Mouse (Mus musculus): ENCODE data around the gene Pxk. TPM values are rescaled to one million over a fixed set of nuclear protein-coding genes. Genes with fewer than 3 reads are reported as not detected.
"Not testable (repeated sequence)": the region's sequence is repeated elsewhere in the genome, so short reads cannot be mapped to it uniquely, and the experiment has no call there.

Pxk gene
- polyA plus RNA-seq, 1 experiment from 2014 or later, result 15.5 TPM

DNA sequence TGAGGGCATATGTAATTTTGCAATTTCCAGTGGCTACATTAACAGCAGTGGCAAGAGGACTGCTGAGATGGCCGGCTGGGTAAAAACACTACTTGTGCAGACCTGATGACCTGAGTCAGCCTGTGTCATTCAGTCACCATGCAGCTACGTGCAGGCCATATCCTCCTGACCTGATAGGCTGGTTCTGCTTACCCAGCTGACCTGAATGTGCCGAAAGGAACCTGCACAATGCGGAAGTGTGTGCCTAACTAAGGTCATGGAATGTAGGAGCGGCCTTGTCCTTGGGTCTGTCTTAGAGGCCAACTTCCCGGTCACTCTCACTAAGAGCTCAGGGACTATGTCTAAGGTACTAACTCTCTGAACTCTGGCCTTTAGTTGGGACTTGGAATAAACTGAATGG, 13.5 kb downstream of the Pxk start:
- no peak overlapping the region for H3K27ac ChIP-seq
- H3K4me3 ChIP-seq, result no peak overlapping the region
- WGBS, result 91% methylated on average over 6 of the region's 6 CpGs
- no peaks in the 10 kb centered on the region for H3K36me3 ChIP-seq (replicated peaks)
- no peaks in the 10 kb centered on the region for H3K4me1 ChIP-seq
- no peaks in the 10 kb centered on the region for H3K9me3 ChIP-seq
- no peaks in the 10 kb centered on the region for H3K27me3 ChIP-seq (ENCODE audit: poor library complexity, severe bottlenecking)
- no peak for DNase-seq (ENCODE audit: extremely low spot score, low spot score)

DNA sequence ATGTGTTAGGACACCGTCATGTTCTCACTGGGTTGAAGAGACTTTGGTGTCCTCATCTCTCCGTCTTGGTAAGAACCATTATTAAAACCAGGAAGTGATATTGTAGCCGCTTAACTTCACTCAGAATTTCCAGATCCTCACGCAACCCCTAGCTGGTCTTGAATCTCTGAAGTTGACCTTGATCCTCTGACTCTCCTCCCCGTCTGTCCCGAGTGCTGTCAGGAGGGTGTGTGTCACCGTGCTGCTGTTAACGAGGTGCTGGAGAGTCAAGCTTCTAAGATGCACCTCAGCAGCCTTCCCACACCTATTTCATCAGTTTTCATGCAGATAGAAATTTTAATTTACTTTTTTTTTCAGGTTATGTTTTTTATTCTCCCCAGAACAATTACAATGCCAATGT, 14.0 kb downstream of the Pxk start:
- Histone ChIP-seq H3K9me3 (no peaks in the 10 kb centered on the region), H3K36me3 (replicated peaks) (no peaks in the 10 kb centered on the region), H3K4me3 (no peak overlapping the region), H3K27ac (no peak overlapping the region), H3K4me1 (no peaks in the 10 kb centered on the region), H3K27me3 (ENCODE audit: poor library complexity, severe bottlenecking) (no peaks in the 10 kb centered on the region)
- 91% methylated on average over 8 of the region's 8 CpGs for WGBS
- no peak for DNase-seq (ENCODE audit: extremely low spot score, low spot score)

DNA sequence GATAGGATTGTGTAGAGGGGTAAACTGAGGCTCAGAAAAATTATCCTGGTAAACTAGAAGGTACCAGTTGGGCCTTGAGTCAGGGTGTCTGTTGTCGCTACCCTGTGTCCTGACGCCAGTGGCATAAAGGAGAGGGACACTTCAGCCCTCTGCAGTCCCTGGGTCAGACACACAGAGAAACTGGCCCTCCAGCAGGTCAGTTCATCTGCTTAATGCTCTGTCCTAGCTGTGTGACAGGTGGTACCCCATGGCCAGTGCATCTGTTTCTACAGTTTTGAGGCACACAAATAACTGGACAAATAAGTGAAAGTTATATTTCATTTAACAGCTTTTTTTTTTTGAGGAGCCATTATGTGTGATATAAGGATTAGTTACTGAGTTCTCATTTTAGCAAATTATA, 15.6 kb downstream of the Pxk start:
- Histone ChIP-seq H3K9me3 (no peaks in the 10 kb centered on the region), H3K27ac (no peak overlapping the region), H3K4me1 (no peaks in the 10 kb centered on the region), H3K27me3 (ENCODE audit: poor library complexity, severe bottlenecking) (no peaks in the 10 kb centered on the region), H3K36me3 (replicated peaks) (no peaks in the 10 kb centered on the region), H3K4me3 (no peak overlapping the region)
- 87% methylated on average over 2 of the region's 2 CpGs for WGBS
- no peak for DNase-seq (ENCODE audit: extremely low spot score, low spot score)

DNA sequence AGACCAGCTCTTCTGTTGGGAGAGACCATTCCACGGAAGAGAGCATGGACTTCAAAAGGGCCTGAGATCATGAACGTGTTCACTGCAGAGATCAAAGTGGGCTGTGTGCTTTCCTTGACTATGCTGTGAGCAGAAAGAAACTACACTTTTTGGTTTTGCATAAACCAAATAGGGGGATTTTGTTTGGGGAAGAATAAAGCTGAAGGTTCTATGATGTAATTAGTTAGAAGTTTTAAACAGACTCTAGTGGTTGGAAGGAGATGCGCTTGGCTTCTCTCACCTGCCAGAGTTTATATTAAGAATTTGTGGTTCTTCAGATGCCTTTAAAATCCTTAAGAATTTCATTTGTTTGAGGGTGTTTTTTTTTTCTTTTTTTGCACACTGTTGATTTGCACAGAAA, 16.3 kb downstream of the Pxk start:
- Histone ChIP-seq H3K27me3 (ENCODE audit: poor library complexity, severe bottlenecking) (no peaks in the 10 kb centered on the region), H3K36me3 (replicated peaks) (no peaks in the 10 kb centered on the region), H3K9me3 (no peaks in the 10 kb centered on the region), H3K4me1 (no peaks in the 10 kb centered on the region), H3K4me3 (no peak overlapping the region), H3K27ac (no peak overlapping the region)
- no peak for DNase-seq (ENCODE audit: extremely low spot score, low spot score)
- WGBS, result 70% methylated on average over 3 of the region's 3 CpGs

DNA sequence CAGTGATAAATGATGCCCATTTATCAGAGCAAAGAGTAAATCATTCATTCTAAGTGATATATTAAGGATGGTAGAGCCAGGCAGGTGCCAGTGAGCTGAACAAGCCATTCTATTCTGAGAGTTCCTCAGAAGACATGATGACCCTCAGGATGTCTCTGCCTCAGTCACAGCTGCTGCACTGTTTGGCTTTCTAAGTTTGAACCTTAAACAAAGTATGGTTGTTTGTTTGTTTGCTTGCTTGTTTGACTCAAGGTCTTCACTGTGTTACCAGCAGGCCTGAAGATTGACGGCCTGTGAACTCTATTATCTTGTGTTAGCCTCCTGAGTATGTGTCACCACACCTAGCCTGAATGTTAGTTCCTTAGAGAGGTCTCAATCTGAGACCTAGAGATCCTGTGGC, 16.7 kb downstream of the Pxk start:
- Histone ChIP-seq H3K27ac (no peak overlapping the region), H3K27me3 (ENCODE audit: poor library complexity, severe bottlenecking) (no peaks in the 10 kb centered on the region), H3K9me3 (no peaks in the 10 kb centered on the region), H3K36me3 (replicated peaks) (no peaks in the 10 kb centered on the region), H3K4me3 (no peak overlapping the region), H3K4me1 (no peaks in the 10 kb centered on the region)
- no peak for DNase-seq (ENCODE audit: extremely low spot score, low spot score)
- WGBS, result 92% methylated on average over 1 of the region's 1 CpGs

DNA sequence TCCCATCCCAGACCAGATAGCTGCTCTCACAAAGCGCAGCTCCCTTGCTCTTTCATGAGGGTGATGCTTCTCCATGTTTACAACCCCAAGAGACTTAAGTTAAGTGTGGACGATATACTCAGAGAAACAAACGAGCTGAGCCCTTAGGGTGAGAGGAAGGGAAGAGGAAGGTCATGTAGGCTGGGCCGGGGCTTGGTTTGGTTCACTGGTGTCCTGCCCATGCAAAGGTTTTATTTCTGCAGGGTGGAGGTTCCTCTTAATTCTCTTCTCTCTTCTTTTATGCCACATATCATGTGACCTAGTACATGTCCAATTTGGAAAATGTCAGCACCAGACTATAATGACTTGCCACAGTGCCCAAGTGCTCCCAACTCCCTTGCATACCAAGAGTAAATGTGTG, 17.8 kb downstream of the Pxk start:
- H3K27ac ChIP-seq, result no peak overlapping the region
- H3K27me3 ChIP-seq (ENCODE audit: poor library complexity, severe bottlenecking), result no peaks in the 10 kb centered on the region
- 84% methylated on average over 4 of the region's 4 CpGs for WGBS
- no peaks in the 10 kb centered on the region for H3K4me1 ChIP-seq
- DNase-seq (ENCODE audit: extremely low spot score, low spot score), result no peak
- no peaks in the 10 kb centered on the region for H3K9me3 ChIP-seq
- H3K4me3 ChIP-seq, result no peak overlapping the region
- no peaks in the 10 kb centered on the region for H3K36me3 ChIP-seq (replicated peaks)

DNA sequence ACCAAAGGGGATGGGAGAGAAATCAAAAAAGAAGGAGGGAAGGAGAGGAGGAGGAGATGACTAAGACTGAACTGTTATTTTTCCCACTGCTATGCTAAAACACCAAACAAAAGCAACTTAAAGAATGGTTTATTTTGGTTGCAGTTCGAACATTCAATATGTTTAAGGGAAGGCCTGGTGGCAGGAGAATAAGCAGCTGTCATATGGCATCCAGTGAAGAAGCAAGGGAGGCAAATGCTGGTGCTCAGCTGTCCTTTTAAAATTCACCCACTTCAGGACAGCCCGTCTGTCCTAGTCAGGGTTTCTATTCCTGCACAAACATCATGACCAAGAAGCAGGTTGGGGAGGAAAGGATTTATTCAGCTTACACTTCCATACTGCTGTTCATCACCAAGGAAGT, 19.4 kb downstream of the Pxk start:
- no peaks in the 10 kb centered on the region for H3K36me3 ChIP-seq (replicated peaks)
- no peaks in the 10 kb centered on the region for H3K9me3 ChIP-seq
- no peaks in the 10 kb centered on the region for H3K27me3 ChIP-seq (ENCODE audit: poor library complexity, severe bottlenecking)
- H3K27ac ChIP-seq, result no peak overlapping the region
- H3K4me1 ChIP-seq, result no peaks in the 10 kb centered on the region
- no peak for DNase-seq (ENCODE audit: extremely low spot score, low spot score)
- 89% methylated on average over 2 of the region's 2 CpGs for WGBS
- no peak overlapping the region for H3K4me3 ChIP-seq

DNA sequence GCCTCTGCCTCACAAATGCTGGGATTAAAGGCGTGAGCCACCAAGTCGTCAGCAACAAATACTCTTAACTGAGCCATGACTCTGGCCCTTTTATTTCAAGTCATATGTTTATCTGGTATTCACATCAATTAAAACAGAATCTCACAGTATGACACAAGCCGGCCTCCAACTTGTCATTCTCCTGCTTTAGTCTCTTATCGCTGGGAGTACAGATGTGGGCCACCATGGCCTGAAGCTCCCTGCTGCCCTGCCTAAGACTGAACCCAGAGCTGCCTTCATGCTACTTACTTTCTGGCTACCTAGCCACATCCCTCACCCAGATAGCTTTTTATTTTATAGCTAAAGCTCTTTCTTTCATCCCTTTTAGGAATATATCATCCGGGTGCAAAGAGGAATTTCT, 21.4 kb downstream of the Pxk start:
- Histone ChIP-seq H3K27me3 (ENCODE audit: poor library complexity, severe bottlenecking) (no peaks in the 10 kb centered on the region), H3K36me3 (replicated peaks) (0 out of 2 replicates have a peak, but pooled peaks cover 6% of the 10 kb centered on the region), H3K4me1 (no peaks in the 10 kb centered on the region), H3K27ac (no peak overlapping the region), H3K9me3 (no peaks in the 10 kb centered on the region), H3K4me3 (no peak overlapping the region)
- no peak for DNase-seq (ENCODE audit: extremely low spot score, low spot score)
- 94% methylated on average over 5 of the region's 5 CpGs for WGBS

DNA sequence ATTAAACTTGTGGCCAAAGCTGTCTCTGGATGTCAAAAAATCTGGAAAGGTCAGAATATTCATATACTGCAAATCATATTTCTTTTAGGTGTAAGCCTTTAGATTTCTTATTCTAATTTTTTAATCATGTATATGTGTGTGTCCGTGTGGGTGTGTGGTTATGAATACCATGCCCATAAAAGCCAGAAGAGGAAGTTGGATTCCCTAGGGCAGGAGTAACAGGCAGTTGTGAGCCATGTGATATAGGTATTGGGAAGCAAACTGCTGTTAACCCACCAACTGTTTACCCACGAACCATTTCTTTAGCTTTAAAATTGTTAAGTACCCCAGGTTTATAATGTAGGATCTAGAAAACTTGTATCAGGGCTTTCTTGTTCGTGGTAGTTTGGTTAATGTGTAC, 21.9 kb downstream of the Pxk start:
- DNase-seq (ENCODE audit: extremely low spot score, low spot score), result no peak
- Histone ChIP-seq H3K36me3 (replicated peaks) (0 out of 2 replicates have a peak, but pooled peaks cover 6% of the 10 kb centered on the region), H3K27ac (no peak overlapping the region), H3K4me1 (no peaks in the 10 kb centered on the region), H3K27me3 (ENCODE audit: poor library complexity, severe bottlenecking) (no peaks in the 10 kb centered on the region), H3K9me3 (no peaks in the 10 kb centered on the region), H3K4me3 (no peak overlapping the region)
- WGBS, result 90% methylated on average over 3 of the region's 3 CpGs

DNA sequence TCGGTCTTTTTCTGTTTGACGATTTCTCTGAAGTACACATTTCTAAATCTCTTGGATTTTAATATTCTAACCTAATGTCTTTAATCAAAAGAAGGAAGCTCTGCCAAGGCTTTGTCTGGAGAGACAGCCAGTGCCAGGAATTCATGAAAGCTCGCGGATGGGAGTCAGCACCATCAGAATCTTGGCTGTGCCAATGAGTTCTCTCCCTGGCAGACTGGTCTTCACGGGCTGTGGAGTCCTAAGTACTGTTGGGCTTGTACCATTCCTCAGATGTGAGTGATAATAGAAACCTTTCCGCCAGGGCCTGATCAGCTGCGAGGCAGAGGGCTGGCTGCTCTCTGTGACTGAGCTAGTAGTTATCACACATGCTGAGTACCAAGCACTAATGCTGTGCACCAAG, 25.1 kb downstream of the Pxk start:
- Histone ChIP-seq H3K9me3 (no peaks in the 10 kb centered on the region), H3K27me3 (ENCODE audit: poor library complexity, severe bottlenecking) (no peaks in the 10 kb centered on the region), H3K36me3 (replicated peaks) (peaks cover 6% of the 10 kb centered on the region), H3K27ac (no peak overlapping the region), H3K4me1 (no peaks in the 10 kb centered on the region), H3K4me3 (no peak overlapping the region)
- no peak for DNase-seq (ENCODE audit: extremely low spot score, low spot score)
- WGBS, result 93% methylated on average over 7 of the region's 7 CpGs

DNA sequence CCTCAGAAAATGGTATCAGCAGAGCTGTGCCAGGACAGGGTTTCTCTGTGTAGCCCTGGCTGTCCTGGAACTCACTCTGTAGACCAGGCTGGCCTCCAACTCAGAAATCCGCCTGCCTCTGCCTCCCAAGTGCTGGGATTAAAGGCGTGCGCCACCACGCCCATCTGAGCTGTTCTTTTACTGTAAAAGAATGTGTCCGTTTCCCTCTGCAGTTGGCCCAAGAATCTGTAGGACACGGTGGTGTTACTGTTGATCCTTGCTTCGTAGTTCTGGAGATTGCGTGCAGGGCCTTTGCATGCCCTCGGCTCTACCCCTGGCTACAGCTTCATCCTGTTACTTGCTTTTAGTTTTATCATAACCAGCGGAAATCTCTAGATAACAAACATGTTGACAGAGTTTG, 25.6 kb downstream of the Pxk start:
- not testable (repeated sequence) for H3K4me1 ChIP-seq; DNase-seq (ENCODE audit: extremely low spot score, low spot score); H3K27me3 ChIP-seq (ENCODE audit: poor library complexity, severe bottlenecking); H3K4me3 ChIP-seq; H3K27ac ChIP-seq; H3K9me3 ChIP-seq; H3K36me3 ChIP-seq (replicated peaks)
- WGBS, result 92% methylated on average over 10 of the region's 10 CpGs

DNA sequence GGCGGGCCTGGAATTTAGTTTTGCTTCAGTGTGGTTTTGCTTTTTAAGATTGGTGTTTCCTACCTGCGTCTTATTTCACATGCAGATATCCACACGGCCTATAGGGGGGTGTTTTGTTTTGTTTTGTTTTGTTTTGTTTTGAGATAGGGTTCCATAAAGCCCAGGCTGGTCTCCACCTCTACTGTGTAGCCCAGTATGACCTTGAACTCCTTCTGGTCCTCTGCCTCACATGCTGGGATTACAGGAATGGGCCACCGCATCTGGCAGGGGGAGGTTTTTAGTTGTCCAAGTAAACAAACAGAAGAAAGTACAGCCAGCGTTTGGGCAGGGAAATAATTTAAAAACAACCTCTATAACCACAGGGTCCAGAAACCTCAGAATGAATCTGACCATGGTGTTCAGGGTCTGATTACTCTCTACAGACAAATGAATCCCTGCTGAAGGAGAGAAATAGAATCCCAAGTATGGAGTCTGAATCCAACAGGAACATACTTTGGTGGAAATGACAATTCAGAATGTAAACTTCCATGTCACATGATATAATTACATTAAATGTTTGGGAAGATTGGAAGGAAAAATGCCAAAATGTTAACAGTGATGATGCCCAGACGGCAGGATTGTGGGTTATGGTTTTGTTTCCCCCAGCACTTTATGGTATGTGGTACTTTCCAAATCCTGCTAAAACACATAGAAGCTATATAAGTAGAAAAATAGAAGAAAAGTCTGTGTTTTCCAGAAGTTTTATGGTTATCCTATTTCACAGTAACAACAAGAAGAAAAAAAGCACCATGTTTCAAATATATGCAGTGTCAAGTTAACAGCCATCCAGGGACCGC, 26.3 kb downstream of the Pxk start:
- Histone ChIP-seq H3K27me3 (ENCODE audit: poor library complexity, severe bottlenecking) (no peaks in the 10 kb centered on the region), H3K9me3 (no peaks in the 10 kb centered on the region), H3K36me3 (replicated peaks) (peaks cover 6% of the 10 kb centered on the region), H3K4me3 (no peak overlapping the region), H3K4me1 (no peaks in the 10 kb centered on the region), H3K27ac (no peak overlapping the region)
- no peak for DNase-seq (ENCODE audit: extremely low spot score, low spot score)
- WGBS, result 87% methylated on average over 7 of the region's 7 CpGs

DNA sequence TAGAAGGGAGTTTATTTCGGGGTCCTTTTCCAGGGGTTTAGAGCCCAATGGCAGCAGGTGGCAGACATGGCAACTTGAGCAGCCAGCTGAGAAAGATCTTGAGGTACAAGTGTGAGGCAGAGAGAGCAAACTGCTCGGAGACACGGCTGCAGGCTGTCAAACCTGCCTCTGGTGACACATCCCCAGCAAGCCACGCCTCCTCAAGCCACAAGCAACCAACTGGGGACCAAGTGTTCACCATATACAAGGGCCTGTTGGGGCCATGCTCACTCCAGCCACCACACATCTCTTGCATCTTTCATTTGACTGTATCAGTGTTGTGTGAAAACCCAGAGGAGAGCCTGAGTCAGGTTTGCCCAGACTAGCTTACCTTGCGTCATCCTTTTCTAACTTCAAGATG, 30.0 kb downstream of the Pxk start:
- DNase-seq (ENCODE audit: extremely low spot score, low spot score), result no peak
- Histone ChIP-seq H3K36me3 (replicated peaks) (peaks cover 6% of the 10 kb centered on the region), H3K27ac (no peak overlapping the region), H3K9me3 (no peaks in the 10 kb centered on the region), H3K4me1 (no peaks in the 10 kb centered on the region), H3K27me3 (ENCODE audit: poor library complexity, severe bottlenecking) (no peaks in the 10 kb centered on the region), H3K4me3 (no peak overlapping the region)
- WGBS, result 88% methylated on average over 5 of the region's 5 CpGs

DNA sequence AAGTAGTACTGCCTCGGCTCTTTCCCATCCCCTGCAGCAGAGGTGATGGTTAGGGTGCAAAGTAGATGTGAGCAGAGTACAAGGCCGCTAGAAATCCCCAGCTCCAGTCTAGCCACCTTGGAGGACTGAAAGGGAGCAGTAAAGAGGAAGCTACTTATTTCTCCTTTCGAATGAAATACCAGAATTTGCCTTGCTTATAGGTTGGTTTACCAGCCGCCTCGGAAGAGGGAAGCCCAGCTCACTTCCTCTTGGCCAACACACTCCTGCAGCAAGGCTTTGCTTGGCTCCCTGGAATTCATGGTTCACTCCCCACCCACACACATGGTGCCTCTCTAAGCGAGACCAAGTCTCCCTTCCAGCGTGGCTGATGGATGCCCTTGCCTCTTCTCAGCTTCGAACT, 34.8 kb downstream of the Pxk start:
- Histone ChIP-seq H3K9me3 (no peaks in the 10 kb centered on the region), H3K4me3 (no peak overlapping the region), H3K36me3 (replicated peaks) (no peaks in the 10 kb centered on the region), H3K27me3 (ENCODE audit: poor library complexity, severe bottlenecking) (no peaks in the 10 kb centered on the region), H3K4me1 (no peaks in the 10 kb centered on the region), H3K27ac (no peak overlapping the region)
- DNase-seq (ENCODE audit: extremely low spot score, low spot score), result no peak
- WGBS, result 85% methylated on average over 8 of the region's 8 CpGs
